Mouse (Mus musculus) ovary, adult 18-20 months (tissue): ENCODE results near the gene Ppm1l.

Source experiments
- DNase-seq: peaks from one replicate; pipeline ENCODE4 v3.0.0; 2022; ENCODE audit warnings: low spot score, mixed read lengths

The Ppm1l gene

GRCm38 (mm10) chr3:69490981-69491681 lies 174.5 kb downstream of the Ppm1l start:
- peak; percentile 79 for DNase-seq

GRCm38 (mm10) chr3:69494233-69495010 lies 177.8 kb downstream of the Ppm1l start:
- DNase-seq, result no peak

DNA sequence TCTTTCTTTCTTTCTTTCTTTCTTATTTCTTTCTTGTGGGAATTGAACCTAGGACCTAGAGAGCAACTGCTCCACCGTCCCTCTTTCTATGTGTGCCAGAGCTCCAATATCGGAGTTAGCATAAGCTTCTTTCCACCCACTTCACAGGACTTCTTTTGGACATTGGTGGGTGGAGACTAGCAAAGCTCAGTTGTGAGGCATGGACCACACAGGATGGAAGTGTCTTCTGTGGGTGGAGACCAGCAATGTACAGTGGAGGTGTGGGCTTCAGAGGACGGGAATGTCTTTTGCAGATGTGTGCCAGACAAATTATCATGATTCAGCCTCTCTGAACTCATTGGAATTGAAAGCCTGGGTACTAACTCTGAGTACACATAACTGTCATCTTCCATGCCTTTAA lies 180.5 kb downstream of the Ppm1l start:
- no peak for DNase-seq

DNA sequence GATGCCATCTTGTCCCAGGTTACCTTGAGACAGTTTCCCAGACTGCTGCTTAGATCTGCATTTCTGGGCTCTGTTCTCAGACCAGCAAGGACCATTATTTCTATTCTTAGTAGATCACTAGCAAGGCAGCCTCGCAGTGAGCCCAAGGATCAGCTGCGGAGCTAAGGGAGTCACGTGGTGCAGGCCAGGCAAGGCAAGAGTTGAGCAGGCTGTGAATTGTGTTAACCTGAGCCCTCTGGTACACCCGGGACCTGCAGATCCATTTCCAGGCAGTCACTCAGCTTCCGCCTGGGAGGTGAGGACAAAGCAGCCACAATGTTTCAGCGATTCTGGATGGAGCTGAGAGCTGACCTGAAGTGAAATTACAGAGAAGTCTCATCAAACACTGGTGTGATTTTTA lies 185.3 kb downstream of the Ppm1l start:
- DNase-seq, result no peak

- no peak for DNase-seq
These were observed 185.9 kb downstream of the Ppm1l start for GRCm38 (mm10) chr3:69502527-69502926.

GRCm38 (mm10) chr3:69505090-69505489 lies 188.4 kb downstream of the Ppm1l start:
- no peak for DNase-seq

DNA sequence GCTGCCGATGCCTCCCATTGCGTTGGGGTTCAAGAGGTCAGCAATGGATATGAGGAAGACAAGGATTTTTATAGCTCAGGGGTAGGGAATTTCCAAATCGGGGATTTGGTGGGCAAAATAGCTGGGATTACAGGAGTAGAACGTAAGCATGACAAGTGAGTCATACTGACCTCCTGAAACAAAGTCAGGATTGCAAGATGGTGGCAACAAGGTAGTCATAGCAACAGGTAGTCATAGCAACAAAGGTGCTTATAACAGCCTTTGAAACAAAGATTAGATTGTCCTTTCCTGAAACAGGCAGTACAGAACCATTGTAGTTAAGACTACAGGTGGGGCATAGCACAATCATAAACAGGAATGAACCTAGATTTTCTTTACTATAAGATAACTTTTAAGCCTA lies 189.7 kb downstream of the Ppm1l start:
- DNase-seq, result no peak

DNA sequence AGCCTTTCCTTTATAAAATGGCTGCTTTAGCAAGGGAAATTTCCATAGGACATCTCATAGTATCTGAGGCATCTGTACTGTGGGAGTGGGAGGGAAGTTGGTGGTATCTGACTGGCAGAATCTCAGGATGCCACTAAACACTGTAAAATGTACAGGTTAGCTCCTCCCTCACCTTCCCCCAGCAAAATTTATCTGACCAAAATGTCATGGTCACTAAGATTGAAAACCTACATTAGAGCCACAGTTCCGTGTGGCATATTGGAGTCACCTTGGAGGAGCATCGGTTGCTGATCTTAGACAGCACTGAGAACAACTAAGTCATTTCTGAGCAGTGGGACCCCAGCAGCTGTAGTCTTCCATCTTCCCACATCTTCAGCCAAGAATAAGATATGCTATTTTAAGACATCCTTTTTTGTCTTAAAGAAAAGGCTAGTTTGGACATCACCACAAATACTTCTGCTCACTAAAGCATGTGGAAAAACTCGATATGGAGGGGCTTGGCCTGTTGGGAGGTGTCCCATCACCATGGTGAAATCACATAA lies 192.8 kb downstream of the Ppm1l start:
- no peak for DNase-seq

DNA sequence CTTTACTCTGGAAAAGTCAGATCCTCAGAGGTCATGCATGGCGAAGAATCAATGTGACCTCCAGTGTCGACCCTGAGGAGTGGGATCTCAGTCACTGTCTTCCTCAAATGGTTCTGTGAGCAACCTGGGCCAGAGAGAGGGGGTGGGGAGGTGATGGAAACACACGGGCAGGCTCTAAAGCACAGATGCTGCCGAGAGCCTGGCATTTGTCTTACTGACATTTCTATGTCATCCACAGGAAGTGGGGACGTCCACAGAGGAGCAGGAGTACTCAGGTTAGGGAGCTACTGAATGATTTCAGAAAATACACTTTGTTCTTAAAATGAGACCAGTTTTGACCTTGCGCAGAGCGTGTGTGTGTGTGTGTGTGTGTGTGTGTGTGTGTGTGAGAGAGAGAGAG lies 195.2 kb downstream of the Ppm1l start:
- DNase-seq, result no peak

DNA sequence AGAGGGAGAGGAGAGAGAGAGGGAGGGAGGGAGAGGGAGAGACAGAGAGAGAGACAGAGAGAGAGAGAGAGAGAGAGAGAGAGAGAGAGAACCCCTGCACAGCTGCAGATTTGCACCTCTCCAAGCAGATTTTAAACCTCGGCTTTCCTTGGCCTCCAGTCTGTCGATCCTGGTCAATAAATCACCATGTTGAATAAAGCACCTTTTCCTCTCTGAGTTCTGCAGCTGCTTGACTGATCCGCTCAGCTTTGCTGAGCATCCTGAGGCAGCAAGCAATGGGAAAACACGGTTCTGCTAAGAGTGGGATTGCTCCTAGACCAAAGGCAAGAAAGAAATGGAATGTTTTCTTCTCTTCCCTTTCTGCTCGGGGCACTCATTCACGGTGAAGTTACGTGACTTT lies 195.7 kb downstream of the Ppm1l start:
- DNase-seq, result no peak

GRCm38 (mm10) chr3:69515730-69516350 lies 199.2 kb downstream of the Ppm1l start:
- DNase-seq, result peak; percentile 10

DNA sequence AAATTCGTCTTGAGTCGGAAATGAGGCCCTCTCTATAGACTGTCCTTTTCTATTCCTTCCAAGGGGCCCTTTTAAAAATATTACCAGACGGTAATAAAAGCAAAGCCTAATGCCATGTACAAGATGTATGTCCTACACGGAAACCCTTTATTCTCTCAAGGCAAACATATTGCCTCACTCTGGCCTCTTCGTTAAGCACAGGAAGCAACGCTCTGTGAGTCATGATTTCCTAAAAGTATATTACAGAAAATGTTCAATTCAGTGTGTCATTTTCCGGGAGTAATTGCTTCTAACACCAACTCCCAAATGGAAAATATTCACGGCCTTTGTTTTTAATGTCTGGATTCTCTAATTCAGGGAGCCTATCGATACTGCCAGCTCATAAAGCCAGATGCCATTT lies 202.5 kb downstream of the Ppm1l start:
- no peak for DNase-seq

- no peak for DNase-seq
These were observed 203.3 kb downstream of the Ppm1l start for GRCm38 (mm10) chr3:69519789-69520558.

GRCm38 (mm10) chr3:69522270-69522669 lies 205.6 kb downstream of the Ppm1l start:
- no peak for DNase-seq

GRCm38 (mm10) chr3:69524356-69525071 lies 207.9 kb downstream of the Ppm1l start:
- no peak for DNase-seq

DNA sequence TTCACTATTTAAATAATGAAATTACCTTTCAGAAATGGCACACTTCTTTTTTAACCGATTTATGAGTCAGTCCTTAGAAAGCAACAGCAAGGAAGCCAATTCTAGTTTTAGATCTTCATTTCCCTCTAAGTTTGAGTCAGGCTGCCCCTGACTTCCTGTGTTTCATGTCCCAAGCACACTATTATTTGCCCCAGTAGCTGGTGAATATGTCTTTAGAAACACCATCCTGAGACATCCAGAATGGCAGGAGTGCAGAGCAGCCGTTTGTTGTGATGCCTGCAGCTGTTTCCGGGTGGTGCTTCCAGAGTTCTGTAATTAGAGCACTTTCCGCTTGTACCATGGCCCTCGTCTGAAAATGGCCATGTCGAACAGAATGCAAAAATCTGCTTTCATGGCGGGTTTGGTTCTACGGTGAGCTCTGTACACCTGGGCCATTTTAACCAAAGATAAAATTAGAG lies 208.4 kb downstream of the Ppm1l start:
- no peak for DNase-seq

- DNase-seq, result no peak
These were observed 210.7 kb downstream of the Ppm1l start for GRCm38 (mm10) chr3:69527384-69527783.

- DNase-seq, result no peak
These were observed 212.9 kb downstream of the Ppm1l start for GRCm38 (mm10) chr3:69529576-69529975.

GRCm38 (mm10) chr3:69531511-69531910 lies 214.8 kb downstream of the Ppm1l start:
- no peak for DNase-seq

DNA sequence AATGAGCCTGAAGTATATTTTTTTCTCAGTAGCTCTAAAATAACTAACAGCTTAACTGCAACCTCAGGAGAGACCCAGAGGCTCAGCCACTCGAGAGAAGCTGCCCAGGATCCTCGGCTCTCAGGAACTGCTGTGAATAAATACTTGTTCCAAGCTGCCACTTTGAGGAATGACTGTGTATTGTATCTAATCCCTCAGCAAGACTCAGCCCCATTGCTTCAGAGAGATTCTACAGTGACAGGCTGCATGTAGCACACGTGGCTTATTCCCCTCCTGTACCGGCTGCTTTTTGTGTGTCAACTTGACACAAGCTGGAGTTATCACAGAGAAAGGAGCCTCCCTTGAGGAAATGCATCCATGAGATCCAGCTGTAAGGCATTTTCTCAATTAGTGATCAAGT lies 216.0 kb downstream of the Ppm1l start:
- no peak for DNase-seq

DNA sequence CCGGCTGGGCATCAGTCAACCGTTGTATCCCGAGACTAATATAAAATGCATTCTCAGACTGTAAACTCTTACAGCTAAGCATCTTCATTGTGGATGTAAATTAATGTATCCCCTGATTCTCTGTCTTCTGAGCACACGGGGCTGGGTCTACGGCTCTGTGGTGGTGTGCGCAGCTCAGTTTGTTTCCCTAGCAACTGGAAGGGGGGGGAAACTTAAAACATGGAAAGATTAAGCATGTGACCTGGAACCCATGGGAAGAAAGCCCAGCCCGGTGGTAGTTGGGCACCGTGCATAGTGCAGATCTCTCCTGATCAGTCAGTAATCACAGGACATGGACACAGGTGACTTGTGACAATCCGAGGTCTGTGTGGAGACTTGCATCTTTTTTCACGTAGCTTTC lies 218.8 kb downstream of the Ppm1l start:
- DNase-seq, result no peak
